Mouse (Mus musculus) bone marrow, adult 2 months (tissue): ENCODE results near the gene Pcdh10. TPM values are rescaled to one million over a fixed set of nuclear protein-coding genes. Genes with fewer than 3 reads are reported as not detected.

ENCODE experiments used
- H3K27ac ChIP-seq: fragments of 200-500 bp; 2 replicates; pipeline ENCODE4 v1.5.1; 2012; ENCODE audit warnings: low read depth, mild to moderate bottlenecking, control low read depth, inconsistent platforms, low read length; ENCODE audit not compliant: control insufficient read depth, poor library complexity, insufficient read depth
- H3K4me1 ChIP-seq: fragments of 200-500 bp; 2 replicates; pipeline ENCODE4 v1.6.1; 2011; ENCODE audit warnings: low read length; ENCODE audit not compliant: control insufficient read depth, insufficient read depth
- H3K4me3 ChIP-seq: fragments of 200-500 bp; replicated peaks from 2 replicates; pipeline ENCODE3; 2011; ENCODE audit warnings: mild to moderate bottlenecking, low read depth, low read length, control low read depth; ENCODE audit not compliant: control insufficient read depth
- CTCF ChIP-seq: fragments of 200-500 bp; IDR thresholded peaks from 2 replicates; pipeline ENCODE4 v1.5.1; 2011; ENCODE audit warnings: low read length, control low read depth; ENCODE audit not compliant: control insufficient read depth, insufficient read depth
- POLR2A ChIP-seq: fragments of 200-500 bp; IDR thresholded peaks from 2 replicates; pipeline ENCODE4 v1.6.1; 2011; ENCODE audit warnings: low read depth, mild to moderate bottlenecking, control low read depth, low read length, borderline replicate concordance; ENCODE audit not compliant: control insufficient read depth
- WGBS: fragments of 180-500 bp; shearing (Covaris S2); methylation state at CpG from one replicate; pipeline ENCODE4 v1.1.7; 2018; 5-methylcytosine and 5-hydroxymethylcytosine counted together
- polyA plus RNA-seq: library from polyadenylated mRNA; stranded (reverse); fragments of >200 nt; gene quantifications from 2 replicates; pipeline ENCODE4 v1.2.4, GENCODE M21; 2011; ENCODE audit warnings: low replicate concordance; ENCODE audit not compliant: missing spikeins, insufficient read depth, insufficient read length

Pcdh10 gene
- polyA plus RNA-seq, 1 experiment: not detected

GRCm38 (mm10) chr3:45380811-45381761 lies 2.9 kb downstream of the Pcdh10 start:
- Histone ChIP-seq H3K27ac (no peak overlapping the region), H3K4me3 (no peak overlapping the region), H3K4me1 (no peaks in the 10 kb centered on the region)
- no peak for TF ChIP-seq POLR2A
- no peak for TF ChIP-seq CTCF
- 3% methylated on average over 82 of the region's 82 CpGs for WGBS

- Histone ChIP-seq H3K4me3 (no peak overlapping the region), H3K27ac (no peak overlapping the region), H3K4me1 (no peaks in the 10 kb centered on the region)
- 31% methylated on average over 4 of the region's 4 CpGs for WGBS
- TF ChIP-seq POLR2A (no peak), CTCF (no peak)
Observed at GRCm38 (mm10) chr3:45382032-45382755, 4.0 kb downstream of the Pcdh10 start.

GRCm38 (mm10) chr3:45383831-45384230 lies 5.6 kb downstream of the Pcdh10 start:
- no peaks in the 10 kb centered on the region for H3K4me1 ChIP-seq
- TF ChIP-seq CTCF (no peak), POLR2A (no peak)
- 51% methylated on average over 2 of the region's 2 CpGs for WGBS

GRCm38 (mm10) chr3:45385028-45385427 lies 6.8 kb downstream of the Pcdh10 start:
- H3K4me1 ChIP-seq: no peaks in the 10 kb centered on the region
- H3K27ac ChIP-seq: no peak overlapping the region
- no peak for TF ChIP-seq CTCF
- TF ChIP-seq POLR2A: no peak
- H3K4me3 ChIP-seq: no peak overlapping the region
- WGBS: 77% methylated on average over 3 of the region's 3 CpGs

More at GRCm38 (mm10) chr3:45383831-45384230, 5.6 kb downstream of the Pcdh10 start:
- Histone ChIP-seq H3K27ac (no peak overlapping the region), H3K4me3 (no peak overlapping the region)

- TF ChIP-seq CTCF (no peak), POLR2A (no peak)
- no peak overlapping the region for H3K4me3 ChIP-seq
- no peak overlapping the region for H3K27ac ChIP-seq
- 68% methylated on average over 2 of the region's 2 CpGs for WGBS
- no peaks in the 10 kb centered on the region for H3K4me1 ChIP-seq
Observed at GRCm38 (mm10) chr3:45385451-45385850, 7.3 kb downstream of the Pcdh10 start.

GRCm38 (mm10) chr3:45386512-45386911 lies 8.3 kb downstream of the Pcdh10 start:
- TF ChIP-seq CTCF: no peak
- no peak for TF ChIP-seq POLR2A
- no peaks in the 10 kb centered on the region for H3K4me1 ChIP-seq
- H3K27ac ChIP-seq: no peak overlapping the region
- WGBS: 51% methylated on average over 2 of the region's 2 CpGs
- H3K4me3 ChIP-seq: no peak overlapping the region

- Histone ChIP-seq H3K27ac (no peak overlapping the region), H3K4me1 (no peaks in the 10 kb centered on the region), H3K4me3 (no peak overlapping the region)
- 70% methylated on average over 4 of the region's 4 CpGs for WGBS
- no peak for TF ChIP-seq CTCF
- no peak for TF ChIP-seq POLR2A
Observed at GRCm38 (mm10) chr3:45397101-45397500, 18.9 kb downstream of the Pcdh10 start.

- 81% methylated on average over 2 of the region's 2 CpGs for WGBS
- H3K27ac ChIP-seq: no peak overlapping the region
- no peaks in the 10 kb centered on the region for H3K4me1 ChIP-seq
- H3K4me3 ChIP-seq: no peak overlapping the region
- TF ChIP-seq POLR2A: no peak
Observed at GRCm38 (mm10) chr3:45403239-45403638, 25.0 kb downstream of the Pcdh10 start.

- Histone ChIP-seq H3K4me1 (no peaks in the 10 kb centered on the region), H3K27ac (no peak overlapping the region), H3K4me3 (no peak overlapping the region)
- WGBS: 36% methylated on average over 1 of the region's 1 CpGs
- no peak for TF ChIP-seq CTCF
- no peak for TF ChIP-seq POLR2A
Observed at GRCm38 (mm10) chr3:45431691-45432090, 53.5 kb downstream of the Pcdh10 start.
